Mouse (Mus musculus) embryonic fibroblast, embryonic 13.5 days (primary cell): ENCODE data around the gene Hoxb5.

Experiments
- CTCF ChIP-seq: IDR thresholded peaks from 2 replicates; pipeline ENCODE4 v1.5.1; 2011; ENCODE audit warnings: mild to moderate bottlenecking, control low read depth, low read length, moderate library complexity, borderline replicate concordance; ENCODE audit not compliant: insufficient read depth
- POLR2A ChIP-seq: IDR thresholded peaks from 2 replicates; pipeline ENCODE4 v1.6.1; 2011; ENCODE audit warnings: low read depth, mild to moderate bottlenecking, control low read depth, low read length, moderate library complexity

GRCm38 (mm10) chr11:96354376-96354775 is 51.2 kb downstream of the Hoxb5 start:
- no peak for TF ChIP-seq CTCF
- TF ChIP-seq POLR2A, result no peak
